Mouse (Mus musculus) neural tube, embryonic 12.5 days (tissue): ENCODE measurements around the gene Usp32. TPM values are rescaled to one million over a fixed set of nuclear protein-coding genes. Genes with fewer than 3 reads are reported as not detected.
A peak's percentile ranks its signal among the peaks of the same experiment; 100 is the strongest.

Experiments used
- ATAC-seq: fragments of 200-750 bp; cut with Nextera tagmentation; 2 replicates; pipeline ENCODE4 v1.8.0; 2017; ENCODE audit warnings: low read depth, mild to moderate bottlenecking, moderate TSS enrichment, moderate library complexity; ENCODE audit not compliant: low FRiP score
- H3K27ac ChIP-seq: fragments of 300-500 bp; sonication (generic); 2 replicates; pipeline ENCODE4 v1.5.1; 2016
- H3K27me3 ChIP-seq: fragments of 300-500 bp; sonication (generic); replicated peaks from 2 replicates; pipeline ENCODE4 v1.6.1; 2016; ENCODE audit warnings: mild to moderate bottlenecking
- H3K36me3 ChIP-seq: fragments of 300-500 bp; sonication (generic); 2 replicates; pipeline ENCODE4 v1.6.1; 2016; ENCODE audit warnings: mild to moderate bottlenecking
- H3K4me1 ChIP-seq: fragments of 300-500 bp; sonication (generic); 2 replicates; pipeline ENCODE4 v1.6.1; 2016
- H3K4me2 ChIP-seq: fragments of 300-500 bp; sonication (generic); replicated peaks from 2 replicates; pipeline ENCODE4 v1.6.1; 2016; ENCODE audit warnings: mild to moderate bottlenecking
- H3K4me3 ChIP-seq: fragments of 300-500 bp; sonication (generic); 2 replicates; pipeline ENCODE4 v1.5.1; 2016
- H3K9ac ChIP-seq: fragments of 300-500 bp; sonication (generic); 2 replicates; pipeline ENCODE4 v1.6.1; 2016; ENCODE audit warnings: mild to moderate bottlenecking
- H3K9me3 ChIP-seq: fragments of 300-500 bp; sonication (generic); 2 replicates; pipeline ENCODE4 v1.6.1; 2016; ENCODE audit warnings: mild to moderate bottlenecking
- WGBS: fragments of 180-500 bp; shearing (Covaris S2); methylation state at CpG from one replicate; pipeline ENCODE4 v1.1.7; 2016; 5-methylcytosine and 5-hydroxymethylcytosine counted together
- polyA plus RNA-seq: library from polyadenylated mRNA; unstranded; fragments of >200 nt; fragmentation: Nextera tagmentation; extraction: Ambion mirVana; gene quantifications from 2 replicates; pipeline ENCODE4 v1.2.1, GENCODE M21; 2016

Gene Usp32
- polyA plus RNA-seq, 1 experiment from 2014 or later, result 9.4 TPM

DNA sequence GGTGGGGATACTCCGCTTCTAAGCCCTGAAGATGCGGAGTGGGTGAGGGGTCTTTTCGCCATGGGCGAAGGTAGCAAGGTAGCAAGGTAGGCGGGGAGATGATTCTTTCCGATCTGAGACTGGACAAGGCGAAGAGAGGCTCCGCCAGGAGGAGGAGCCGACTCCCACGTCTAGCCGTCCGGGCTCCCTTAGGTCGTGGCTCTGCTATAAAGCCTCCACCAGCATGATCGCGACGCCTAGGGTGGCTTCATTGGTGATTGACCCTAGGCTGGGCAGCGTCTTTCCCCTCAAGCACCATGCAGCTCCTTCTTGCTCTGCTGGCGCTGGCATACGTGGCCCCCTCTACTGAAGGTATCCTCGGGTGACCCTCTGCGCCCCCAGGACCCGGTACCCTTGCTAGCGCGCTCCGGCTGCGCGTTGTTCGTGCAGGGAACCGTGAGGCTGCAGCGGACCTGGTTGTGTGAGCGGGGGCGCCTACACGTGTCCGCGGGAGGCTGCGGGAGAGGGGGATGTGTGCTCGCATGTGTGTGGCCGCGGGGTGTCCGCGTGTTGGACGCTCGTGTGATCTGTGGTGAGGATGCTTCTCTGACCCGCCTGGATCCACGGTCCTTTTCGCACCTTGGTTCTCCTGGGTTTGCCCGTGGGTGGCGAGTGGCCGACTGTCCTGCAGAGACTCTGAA is 182.2 kb downstream of the Usp32 start, which contains the start of gene Car4:
Car4 (plus strand) TSS at position 196 of the 680 bp plus-strand sequence.
- WGBS, result 2% methylated on average over 49 of the region's 49 CpGs
- Histone ChIP-seq H3K4me3 (peak within 1 kb of the TSS; percentile 25), H3K4me2 (peak within 1 kb of the TSS; percentile 63), H3K27me3 (peaks cover 44% of the 10 kb centered on the region), H3K4me1 (peaks cover 17% of the 10 kb centered on the region), H3K9ac (peak within 1 kb of the TSS; percentile 29; the same call in 1 of the 2 replicates), H3K36me3 (no peaks in the 10 kb centered on the region), H3K27ac (no peak within 1 kb of the TSS), H3K9me3 (no peaks in the 10 kb centered on the region)
- no peak for ATAC-seq

DNA sequence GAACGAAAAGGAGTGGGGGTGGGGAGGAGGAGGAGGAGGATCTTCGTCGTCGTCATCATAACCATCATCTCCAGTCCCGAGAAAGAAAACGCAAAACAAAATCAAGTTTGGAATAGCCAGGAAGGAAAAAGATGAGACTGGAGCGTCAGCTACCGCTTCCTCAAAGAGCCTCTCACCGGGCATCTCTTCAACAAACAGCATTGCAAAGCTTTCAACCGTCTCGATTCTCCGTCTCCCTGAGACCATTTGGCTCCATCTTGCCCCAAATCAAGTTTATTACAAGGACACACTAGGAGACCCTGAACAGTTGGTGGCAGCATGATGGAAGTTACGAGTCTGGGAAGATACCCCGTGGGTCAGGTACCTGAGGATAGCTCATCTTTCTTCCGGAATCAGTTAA is 182.8 kb downstream of the Usp32 start:
- H3K9ac ChIP-seq, result no peak overlapping the region
- H3K27ac ChIP-seq, result no peak overlapping the region
- H3K4me3 ChIP-seq, result peak overlapping the region; percentile 25
- ATAC-seq, result no peak
- peaks cover 17% of the 10 kb centered on the region for H3K4me1 ChIP-seq
- no peaks in the 10 kb centered on the region for H3K36me3 ChIP-seq
- H3K9me3 ChIP-seq, result no peaks in the 10 kb centered on the region
- peak overlapping the region; percentile 63 for H3K4me2 ChIP-seq
- H3K27me3 ChIP-seq, result peaks cover 44% of the 10 kb centered on the region
- 14% methylated on average over 15 of the region's 15 CpGs for WGBS

DNA sequence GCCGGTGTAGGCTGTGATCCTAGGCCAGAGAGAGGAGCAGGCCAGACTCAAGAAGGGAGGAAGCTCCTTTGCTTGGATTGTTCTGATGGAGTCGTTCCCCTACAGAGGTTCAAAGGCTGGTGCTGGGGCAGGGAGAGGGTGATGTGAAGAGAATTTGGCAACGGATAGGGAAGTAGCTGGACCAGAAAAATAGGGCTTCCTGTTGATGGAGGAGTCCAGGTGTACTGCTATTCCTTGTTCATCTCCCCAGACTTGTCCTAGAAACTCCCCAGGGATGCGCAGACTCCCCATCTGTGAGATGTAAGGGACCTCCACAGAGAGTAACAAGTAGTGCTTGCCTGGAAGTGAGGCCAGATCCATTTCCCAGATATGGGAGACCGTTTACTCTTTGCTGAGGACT is 183.6 kb downstream of the Usp32 start:
- 38% methylated on average over 5 of the region's 5 CpGs for WGBS
- no peak overlapping the region for H3K9ac ChIP-seq
- no peak overlapping the region for H3K27ac ChIP-seq
- peaks cover 17% of the 10 kb centered on the region for H3K4me1 ChIP-seq
- no peaks in the 10 kb centered on the region for H3K36me3 ChIP-seq
- H3K4me3 ChIP-seq, result no peak overlapping the region
- no peak overlapping the region for H3K4me2 ChIP-seq
- no peak for ATAC-seq
- no peaks in the 10 kb centered on the region for H3K9me3 ChIP-seq
- peaks cover 44% of the 10 kb centered on the region for H3K27me3 ChIP-seq

DNA sequence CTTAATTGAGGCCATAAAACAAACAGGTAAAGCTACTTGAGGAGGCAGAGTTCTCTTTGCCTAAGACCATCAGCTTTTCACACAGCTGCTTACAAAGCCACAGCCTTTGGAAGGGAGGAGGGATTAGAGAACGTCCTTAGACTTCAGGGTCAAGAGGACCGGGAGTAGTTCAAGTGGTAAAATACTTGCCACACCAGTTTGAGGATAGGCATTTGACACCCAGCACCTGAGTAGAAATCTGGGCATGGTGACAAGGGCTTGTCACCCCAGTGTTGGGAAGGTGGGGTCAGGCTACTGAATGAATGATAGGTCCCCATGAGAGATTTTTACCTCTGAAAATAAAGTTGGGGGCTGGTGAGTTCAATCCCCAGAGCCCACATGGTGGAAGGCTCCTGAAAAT is 187.3 kb downstream of the Usp32 start:
- H3K27me3 ChIP-seq, result peaks cover 16% of the 10 kb centered on the region
- H3K4me2 ChIP-seq, result no peak overlapping the region
- H3K9me3 ChIP-seq, result no peaks in the 10 kb centered on the region
- H3K9ac ChIP-seq, result no peak overlapping the region
- peaks cover 3% of the 10 kb centered on the region for H3K4me1 ChIP-seq
- H3K4me3 ChIP-seq, result no peak overlapping the region
- no peaks in the 10 kb centered on the region for H3K36me3 ChIP-seq
- no peak for ATAC-seq
- no peak overlapping the region for H3K27ac ChIP-seq
- WGBS, result 61% methylated on average over 2 of the region's 2 CpGs

DNA sequence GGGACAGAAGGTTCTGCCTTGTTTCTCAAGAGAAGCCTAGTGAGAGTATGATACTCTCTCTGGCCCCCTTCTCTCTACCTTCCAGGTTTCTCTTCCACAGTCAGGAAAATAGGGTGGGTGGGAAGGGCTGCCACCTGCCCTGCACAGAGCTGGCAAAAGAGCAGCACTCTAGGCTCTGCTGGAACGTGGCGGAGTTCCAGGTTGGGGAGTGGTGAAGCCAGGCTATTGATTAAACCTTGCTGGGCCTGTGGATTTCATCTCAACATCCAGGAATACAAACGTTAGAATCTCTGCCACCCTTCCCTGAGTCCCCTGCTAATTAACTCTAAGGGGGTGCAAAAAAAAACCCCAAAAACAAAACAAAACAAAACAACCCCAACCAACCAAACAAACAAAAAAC is 191.4 kb downstream of the Usp32 start:
- H3K4me1 ChIP-seq, result peaks cover 16% of the 10 kb centered on the region
- no peak for ATAC-seq
- H3K36me3 ChIP-seq, result no peaks in the 10 kb centered on the region
- no peak overlapping the region for H3K4me2 ChIP-seq
- H3K27me3 ChIP-seq, result peaks cover 10% of the 10 kb centered on the region; the same call in 1 of the 2 replicates
- H3K9ac ChIP-seq, result no peak overlapping the region
- H3K4me3 ChIP-seq, result no peak overlapping the region
- H3K27ac ChIP-seq, result no peak overlapping the region
- no peaks in the 10 kb centered on the region for H3K9me3 ChIP-seq
- 64% methylated on average over 3 of the region's 3 CpGs for WGBS

DNA sequence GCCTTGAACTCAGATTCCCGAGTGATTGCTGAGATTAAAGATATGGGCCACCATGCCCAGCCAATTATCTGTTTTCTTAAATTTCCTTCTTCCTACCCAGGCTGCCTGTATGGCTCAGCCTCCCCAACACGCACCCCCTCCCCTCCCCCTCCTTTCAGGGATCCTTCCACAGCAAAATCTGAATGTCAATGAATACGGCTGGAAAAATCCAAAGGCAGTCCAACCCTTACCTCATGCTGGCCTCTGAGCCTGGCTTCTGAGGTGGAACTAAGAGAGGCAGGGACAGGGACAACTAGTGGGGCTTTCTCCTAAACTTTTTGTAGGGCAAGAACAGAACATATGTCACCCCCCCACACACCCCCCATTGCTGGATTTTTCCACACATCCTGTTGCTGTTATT is 191.8 kb downstream of the Usp32 start:
- Histone ChIP-seq H3K36me3 (no peaks in the 10 kb centered on the region), H3K9me3 (no peaks in the 10 kb centered on the region), H3K9ac (no peak overlapping the region), H3K4me1 (peaks cover 16% of the 10 kb centered on the region), H3K4me2 (no peak overlapping the region), H3K4me3 (no peak overlapping the region), H3K27ac (no peak overlapping the region), H3K27me3 (peaks cover 10% of the 10 kb centered on the region; the same call in 1 of the 2 replicates)
- ATAC-seq, result no peak
- WGBS, result 49% methylated on average over 3 of the region's 3 CpGs

DNA sequence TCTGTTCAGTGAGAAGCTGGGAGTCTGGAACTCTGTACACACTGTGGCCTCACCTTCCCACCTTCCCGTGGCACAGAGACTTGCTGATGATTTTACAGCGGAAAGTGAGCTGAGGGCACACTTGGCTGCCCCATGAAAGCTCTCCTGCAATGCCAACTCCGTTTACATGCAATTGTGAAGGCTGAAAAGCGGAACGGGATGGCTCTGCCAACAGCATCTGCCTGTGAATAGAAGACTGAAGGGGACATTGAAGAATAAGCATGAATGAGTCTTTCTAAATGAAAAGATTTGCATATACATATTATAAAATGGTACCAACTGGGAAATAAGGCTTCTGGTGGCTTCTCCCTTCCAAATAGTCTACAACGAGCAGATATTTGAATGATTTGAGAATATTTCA is 192.8 kb downstream of the Usp32 start:
- peaks cover 16% of the 10 kb centered on the region for H3K4me1 ChIP-seq
- H3K9ac ChIP-seq, result no peak overlapping the region
- 62% methylated on average over 6 of the region's 6 CpGs for WGBS
- H3K27ac ChIP-seq, result no peak overlapping the region
- no peak overlapping the region for H3K4me3 ChIP-seq
- no peaks in the 10 kb centered on the region for H3K9me3 ChIP-seq
- peaks cover 10% of the 10 kb centered on the region; the same call in 1 of the 2 replicates for H3K27me3 ChIP-seq
- H3K36me3 ChIP-seq, result no peaks in the 10 kb centered on the region
- no peak overlapping the region for H3K4me2 ChIP-seq
- no peak for ATAC-seq

DNA sequence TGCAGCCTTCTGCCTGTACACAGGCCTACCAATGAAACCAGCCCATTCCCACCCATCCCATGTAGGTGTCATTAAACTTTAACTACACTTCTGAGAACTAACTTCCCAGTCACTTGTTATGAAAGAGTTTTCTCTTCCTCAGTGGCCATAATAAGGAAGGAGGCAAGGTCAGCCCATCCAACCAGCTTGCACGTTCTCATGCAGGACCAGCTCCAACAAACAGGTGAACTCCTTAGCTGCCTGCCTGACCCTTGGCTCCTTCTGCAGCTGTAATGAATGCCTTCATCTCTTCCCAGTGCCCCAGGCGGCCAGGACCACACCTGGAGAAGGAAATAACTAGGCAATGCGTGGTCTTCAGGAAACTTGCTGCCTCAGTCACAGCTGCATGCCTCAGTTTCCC is 194.1 kb downstream of the Usp32 start:
- 74% methylated on average over 3 of the region's 3 CpGs for WGBS

DNA sequence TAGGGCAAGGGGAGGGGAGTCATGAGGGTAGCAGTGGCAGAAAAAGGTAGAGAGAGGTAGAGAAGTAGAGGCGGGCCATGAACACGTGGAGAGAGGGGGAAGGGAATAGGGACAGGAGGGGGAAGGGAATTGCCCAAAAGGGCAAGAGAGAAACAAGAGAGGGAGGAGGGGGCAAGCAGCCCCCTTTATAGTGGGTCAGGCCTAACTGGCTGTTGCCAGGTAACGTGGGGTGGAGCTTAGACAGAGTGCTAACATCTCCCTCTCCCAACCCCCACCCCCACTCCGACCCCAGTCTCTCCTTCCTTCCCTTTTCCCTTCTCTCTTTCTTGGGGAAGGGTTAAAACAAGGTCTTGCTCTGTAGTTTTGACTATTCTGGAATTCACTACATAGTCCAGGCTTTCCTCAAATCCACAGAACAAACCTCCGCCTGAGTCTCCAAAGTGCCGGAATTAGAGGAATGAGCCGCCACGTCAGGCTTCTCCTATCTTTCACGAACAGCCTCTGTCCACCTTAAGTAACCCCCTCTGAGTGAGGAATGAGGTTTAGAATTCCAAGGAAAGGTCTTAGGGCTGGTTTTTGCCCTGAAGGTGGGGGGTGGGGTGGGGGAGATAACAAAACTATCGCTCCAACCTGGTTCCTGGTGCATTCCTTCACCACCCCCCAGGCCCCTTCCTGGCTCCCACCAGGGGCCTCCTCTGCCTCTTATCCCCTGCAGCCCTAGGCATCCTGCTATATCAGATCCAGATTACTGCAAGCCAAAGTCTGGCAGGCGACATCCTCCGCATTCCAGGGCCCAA is 195.1 kb downstream of the Usp32 start:
- no peak for ATAC-seq
- WGBS, result 7% methylated on average over 12 of the region's 12 CpGs
- Histone ChIP-seq H3K4me2 (peak overlapping the region; percentile 49), H3K36me3 (no peaks in the 10 kb centered on the region), H3K9me3 (no peaks in the 10 kb centered on the region), H3K4me3 (no peak overlapping the region), H3K27ac (no peak overlapping the region), H3K4me1 (peaks cover 16% of the 10 kb centered on the region), H3K9ac (no peak overlapping the region), H3K27me3 (peaks cover 10% of the 10 kb centered on the region; the same call in 1 of the 2 replicates)

More for the DNA sequence above, 194.1 kb downstream of the Usp32 start:
- Histone ChIP-seq H3K4me2 (no peak overlapping the region), H3K36me3 (no peaks in the 10 kb centered on the region), H3K4me1 (peaks cover 16% of the 10 kb centered on the region), H3K27me3 (peaks cover 10% of the 10 kb centered on the region; the same call in 1 of the 2 replicates), H3K4me3 (no peak overlapping the region), H3K9ac (no peak overlapping the region), H3K27ac (no peak overlapping the region), H3K9me3 (no peaks in the 10 kb centered on the region)
- no peak for ATAC-seq

DNA sequence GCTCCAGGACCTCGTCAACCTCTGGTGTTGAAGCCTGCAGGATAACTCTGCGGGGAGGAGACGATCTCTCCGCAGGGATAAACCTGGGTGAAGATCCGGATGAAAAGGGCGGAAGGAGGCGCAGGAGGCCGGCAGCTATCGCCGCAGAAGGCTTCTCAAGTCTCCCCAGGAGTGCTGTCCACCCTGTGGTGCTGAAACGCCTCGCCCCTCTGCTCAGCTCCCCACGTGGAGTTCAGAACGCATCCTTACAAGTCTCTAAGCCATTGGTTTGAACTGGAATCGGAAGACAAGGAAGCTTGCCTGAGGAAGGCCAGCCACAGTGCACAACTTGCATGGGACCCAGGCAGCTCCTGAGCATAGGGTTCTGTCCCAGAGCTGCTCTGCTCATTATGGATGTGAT is 196.0 kb downstream of the Usp32 start:
- under 1% methylated on average over 15 of the region's 15 CpGs for WGBS
- no peak overlapping the region for H3K9ac ChIP-seq
- H3K4me2 ChIP-seq, result peak overlapping the region; percentile 49
- H3K36me3 ChIP-seq, result no peaks in the 10 kb centered on the region
- H3K4me1 ChIP-seq, result peaks cover 16% of the 10 kb centered on the region
- no peak for ATAC-seq
- H3K27me3 ChIP-seq, result peaks cover 10% of the 10 kb centered on the region; the same call in 1 of the 2 replicates
- no peaks in the 10 kb centered on the region for H3K9me3 ChIP-seq
- no peak overlapping the region for H3K27ac ChIP-seq
- 0 out of 2 replicates have a peak overlapping the region, but pooled peaks have one; percentile 7 for H3K4me3 ChIP-seq

DNA sequence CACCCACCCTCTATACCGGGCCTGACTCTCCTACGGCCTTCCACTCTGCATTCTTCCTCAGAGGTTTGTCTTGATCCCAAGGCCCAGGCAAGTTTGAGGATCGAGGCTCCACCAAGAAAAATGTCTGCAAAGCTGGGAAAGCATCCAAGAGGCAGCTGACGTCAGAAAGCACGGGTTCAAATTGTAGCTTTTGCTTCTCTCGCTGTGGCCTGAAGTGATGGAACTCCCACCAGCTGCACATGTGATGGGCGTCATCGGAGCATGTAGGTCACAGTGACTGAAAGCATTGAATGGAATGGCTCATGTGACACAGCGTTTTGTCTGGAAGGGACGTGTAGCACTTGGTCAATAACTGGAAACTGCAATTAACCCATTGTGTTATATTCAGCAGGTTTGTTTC is 199.8 kb downstream of the Usp32 start:
- Histone ChIP-seq H3K4me3 (no peak overlapping the region), H3K27me3 (peaks cover 10% of the 10 kb centered on the region; the same call in 1 of the 2 replicates), H3K9me3 (no peaks in the 10 kb centered on the region), H3K4me1 (peaks cover 16% of the 10 kb centered on the region), H3K27ac (no peak overlapping the region), H3K36me3 (no peaks in the 10 kb centered on the region), H3K9ac (no peak overlapping the region), H3K4me2 (no peak overlapping the region)
- 79% methylated on average over 10 of the region's 10 CpGs for WGBS
- ATAC-seq, result no peak

DNA sequence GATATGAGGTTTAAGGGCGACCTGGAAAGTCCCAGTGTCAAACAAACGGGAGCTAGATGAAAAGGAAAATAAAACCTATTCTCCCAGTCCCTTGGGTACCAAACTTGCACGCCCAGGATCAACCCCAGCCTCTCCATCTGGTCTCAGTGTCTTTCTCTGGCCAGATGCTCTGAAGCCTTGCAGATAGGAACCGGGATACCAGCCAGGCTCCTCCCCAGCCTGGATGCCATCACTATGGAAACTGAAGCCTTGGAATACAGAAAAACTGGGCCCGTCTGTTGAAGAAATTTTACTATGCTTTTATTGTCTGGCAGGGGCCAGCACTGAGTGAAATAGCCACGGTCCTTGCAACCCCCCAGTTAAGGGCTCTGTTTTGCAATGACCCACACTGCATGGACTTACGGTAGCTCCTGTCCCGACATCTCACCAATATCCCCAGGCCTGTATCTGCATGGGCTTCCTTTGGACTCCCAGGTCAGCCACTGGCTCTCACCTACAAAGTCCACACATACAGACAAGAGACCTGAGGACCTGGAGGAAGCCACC is 200.4 kb downstream of the Usp32 start:
- H3K4me3 ChIP-seq, result no peak overlapping the region
- H3K27me3 ChIP-seq, result 0 out of 2 replicates have a peak, but pooled peaks cover 6% of the 10 kb centered on the region
- H3K9me3 ChIP-seq, result no peaks in the 10 kb centered on the region
- WGBS, result 54% methylated on average over 8 of the region's 8 CpGs
- H3K36me3 ChIP-seq, result no peaks in the 10 kb centered on the region
- no peak for ATAC-seq
- no peak overlapping the region for H3K27ac ChIP-seq
- H3K4me2 ChIP-seq, result no peak overlapping the region
- H3K9ac ChIP-seq, result no peak overlapping the region
- peaks cover 10% of the 10 kb centered on the region for H3K4me1 ChIP-seq
